Mouse (Mus musculus): ENCODE results near the gene Olfr584.

DNA sequence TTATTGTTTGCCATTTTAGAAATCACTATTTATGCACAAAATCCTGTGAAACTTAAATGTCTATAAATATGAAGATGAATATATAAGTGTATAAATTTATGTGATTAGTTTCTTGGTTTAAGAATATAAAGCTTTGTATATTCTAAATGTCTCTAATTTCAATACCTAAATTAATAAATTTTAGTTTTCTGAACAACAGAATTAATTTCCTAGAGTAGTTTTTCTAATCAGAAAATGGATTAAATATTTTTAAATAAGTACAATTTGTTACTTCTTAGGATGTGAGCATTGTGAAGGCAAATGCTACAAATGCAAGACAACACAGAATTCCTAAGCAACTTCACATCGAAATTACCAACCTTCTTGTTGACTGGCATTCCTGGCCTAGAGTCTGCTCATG lies 30.7 kb upstream of the Olfr584 start, which contains the start of gene Olfr583:
- TF ChIP-seq POLR2AphosphoS2 (IDR thresholded peaks at IDR 0.05; ENCODE audit: low read length) (no peak), ZKSCAN1 (IDR thresholded peaks at IDR 0.05; ENCODE audit: low read depth, low read length) (no peak), CTCF (IDR thresholded peaks at IDR 0.05 in 2 of 3, conservative IDR thresholded peaks at IDR 0.05 in 1 of 3; ENCODE audit: control insufficient read depth in 1 of 3, insufficient read depth in 1 of 3, low read depth in 2 of 3, low read length in 3 of 3, poor library complexity in 1 of 3, severe bottlenecking in 1 of 3) (no peak), ZC3H11A (IDR thresholded peaks at IDR 0.05; ENCODE audit: low read depth, low read length) (no peak), TCF12 (IDR thresholded peaks at IDR 0.05; ENCODE audit: low read depth, low read length) (no peak), MAX (IDR thresholded peaks at IDR 0.05; ENCODE audit: low read length) (no peak)

All from MEL (cell line).